Mouse (Mus musculus) hindbrain, embryonic 13.5 days (tissue): ENCODE results near the gene Cdon. TPM values are rescaled to one million over a fixed set of nuclear protein-coding genes. Genes with fewer than 3 reads are reported as not detected.

Source experiments
- ATAC-seq: fragments of 200-750 bp; cut with Nextera tagmentation; 2 replicates; pipeline ENCODE4 v1.8.0; 2017; ENCODE audit warnings: moderate TSS enrichment; ENCODE audit not compliant: low FRiP score
- H3K27ac ChIP-seq: fragments of 300-500 bp; sonication (generic); 2 replicates; pipeline ENCODE4 v1.5.1; 2015; ENCODE audit warnings: inconsistent platforms, mild to moderate bottlenecking, moderate library complexity
- H3K27me3 ChIP-seq: fragments of 300-500 bp; sonication (generic); 2 replicates; pipeline ENCODE4 v1.6.1; 2015; ENCODE audit warnings: mild to moderate bottlenecking, inconsistent platforms
- H3K36me3 ChIP-seq: fragments of 300-500 bp; sonication (generic); 2 replicates; pipeline ENCODE4 v1.6.1; 2015; ENCODE audit warnings: mild to moderate bottlenecking, inconsistent platforms
- H3K4me1 ChIP-seq: fragments of 300-500 bp; sonication (generic); replicated peaks from 2 replicates; pipeline ENCODE4 v1.6.1; 2015; ENCODE audit warnings: inconsistent platforms
- H3K4me2 ChIP-seq: fragments of 300-500 bp; sonication (generic); 2 replicates; pipeline ENCODE4 v1.6.1; 2015; ENCODE audit warnings: inconsistent platforms, mild to moderate bottlenecking, moderate library complexity
- H3K4me3 ChIP-seq: fragments of 300-500 bp; sonication (generic); 2 replicates; pipeline ENCODE4 v1.5.1; 2015; ENCODE audit warnings: mild to moderate bottlenecking, inconsistent platforms
- H3K9ac ChIP-seq: fragments of 300-500 bp; sonication (generic); 2 replicates; pipeline ENCODE4 v1.6.1; 2015; ENCODE audit warnings: mild to moderate bottlenecking, inconsistent platforms
- H3K9me3 ChIP-seq: fragments of 300-500 bp; sonication (generic); 2 replicates; pipeline ENCODE4 v1.6.1; 2016; ENCODE audit warnings: inconsistent platforms
- WGBS: fragments of 180-500 bp; shearing (Covaris S2); methylation state at CpG from one replicate; pipeline ENCODE4 v1.1.7; 2015; 5-methylcytosine and 5-hydroxymethylcytosine counted together
- polyA plus RNA-seq: library from polyadenylated mRNA; unstranded; fragments of >200 nt; fragmentation: Nextera tagmentation; extraction: Ambion mirVana; gene quantifications from 2 replicates; pipeline ENCODE4 v1.2.1, GENCODE M21; 2015

The Cdon gene
- polyA plus RNA-seq, 1 experiment from 2014 or later = 7.9 TPM

DNA sequence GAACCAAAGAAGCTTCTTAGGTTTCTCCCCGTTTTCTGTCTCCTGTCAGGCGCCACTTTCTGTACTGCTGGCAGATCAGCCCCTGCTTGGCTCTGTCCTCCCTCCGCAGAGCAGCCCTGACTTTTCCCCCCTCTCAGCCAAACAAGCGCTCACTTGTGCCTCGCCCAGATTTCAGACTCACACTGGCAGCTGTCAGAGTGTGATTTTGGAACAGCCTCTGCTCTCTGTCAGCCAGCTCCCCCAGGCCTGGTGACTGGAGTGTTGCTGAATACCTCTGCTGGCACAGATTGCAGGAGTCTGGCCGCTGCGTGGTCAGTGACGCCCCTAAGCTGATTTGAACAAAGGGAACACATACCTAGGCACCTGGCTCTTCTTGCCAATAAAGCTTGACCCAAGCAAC lies 87.3 kb downstream of the Cdon start:
- H3K4me2 ChIP-seq = no peak overlapping the region
- H3K4me1 ChIP-seq = peaks cover 5% of the 10 kb centered on the region; the same call in 1 of the 2 replicates
- WGBS = 64% methylated on average over 8 of the region's 8 CpGs
- no peak overlapping the region; the same call in 1 of the 2 replicates for H3K27ac ChIP-seq
- no peak overlapping the region for H3K9ac ChIP-seq
- no peaks in the 10 kb centered on the region for H3K9me3 ChIP-seq
- no peak overlapping the region for H3K4me3 ChIP-seq
- H3K36me3 ChIP-seq = peaks cover 9% of the 10 kb centered on the region
- 0 out of 2 replicates have a peak, but pooled peaks have one; percentile 41 for ATAC-seq
- H3K27me3 ChIP-seq = peaks cover 10% of the 10 kb centered on the region; the same call in 1 of the 2 replicates

GRCm38 (mm10) chr9:35513900-35514299 lies 93.0 kb downstream of the Cdon start:
- no peak for ATAC-seq
- no peak overlapping the region for H3K9ac ChIP-seq
- H3K27ac ChIP-seq = no peak overlapping the region
- no peak overlapping the region for H3K4me2 ChIP-seq
- no peaks in the 10 kb centered on the region for H3K4me1 ChIP-seq
- peaks cover 14% of the 10 kb centered on the region; the same call in 1 of the 2 replicates for H3K27me3 ChIP-seq
- no peaks in the 10 kb centered on the region for H3K9me3 ChIP-seq
- H3K36me3 ChIP-seq = no peaks in the 10 kb centered on the region
- H3K4me3 ChIP-seq = no peak overlapping the region
- WGBS = 87% methylated on average over 4 of the region's 4 CpGs

- Histone ChIP-seq H3K4me2 (no peak overlapping the region), H3K4me3 (no peak overlapping the region), H3K27me3 (0 out of 2 replicates have a peak, but pooled peaks cover 20% of the 10 kb centered on the region), H3K9ac (no peak overlapping the region), H3K36me3 (no peaks in the 10 kb centered on the region), H3K4me1 (no peaks in the 10 kb centered on the region), H3K9me3 (no peaks in the 10 kb centered on the region), H3K27ac (no peak overlapping the region)
- no peak for ATAC-seq
- WGBS = 85% methylated on average over 5 of the region's 5 CpGs
Observed at GRCm38 (mm10) chr9:35516182-35516581, 95.3 kb downstream of the Cdon start.

DNA sequence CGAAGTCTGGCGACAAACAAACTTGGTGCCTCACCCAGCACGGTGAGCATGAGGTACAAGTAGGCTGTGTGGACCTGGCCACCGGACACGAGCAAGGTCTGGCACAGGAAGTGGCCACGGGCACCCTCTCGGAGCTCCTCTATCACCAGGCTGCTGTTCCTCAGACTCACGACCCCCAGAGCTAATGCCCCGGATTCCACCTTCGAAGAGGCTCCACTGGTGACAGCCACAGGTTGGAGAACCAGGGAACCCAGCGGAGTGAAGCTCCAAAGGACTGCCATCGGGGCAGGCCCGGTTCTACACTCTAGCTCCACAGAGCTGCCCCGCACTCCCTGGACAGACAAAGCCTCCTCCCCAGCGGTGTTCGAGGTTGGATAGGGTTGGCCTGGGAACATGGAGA lies 95.8 kb downstream of the Cdon start:
- H3K9ac ChIP-seq = no peak overlapping the region
- 92% methylated on average over 16 of the region's 16 CpGs for WGBS
- no peaks in the 10 kb centered on the region for H3K36me3 ChIP-seq
- peaks cover 16% of the 10 kb centered on the region; the same call in 1 of the 2 replicates for H3K27me3 ChIP-seq
- no peak for ATAC-seq
- no peak overlapping the region for H3K4me2 ChIP-seq
- no peak overlapping the region for H3K4me3 ChIP-seq
- H3K4me1 ChIP-seq = no peaks in the 10 kb centered on the region
- no peak overlapping the region for H3K27ac ChIP-seq
- H3K9me3 ChIP-seq = no peaks in the 10 kb centered on the region

GRCm38 (mm10) chr9:35518169-35518568 lies 97.2 kb downstream of the Cdon start, which contains the start of gene Gm1113:
Gene Gm1113 (minus strand): TSS chr9:35518269.
- Histone ChIP-seq H3K9ac (no peak within 1 kb of the TSS), H3K9me3 (no peaks in the 10 kb centered on the region), H3K27me3 (peaks cover 19% of the 10 kb centered on the region; the same call in 1 of the 2 replicates), H3K27ac (no peak within 1 kb of the TSS), H3K4me3 (no peak within 1 kb of the TSS), H3K4me2 (no peak within 1 kb of the TSS), H3K4me1 (0 out of 2 replicates have a peak, but pooled peaks cover under 1% of the 10 kb centered on the region), H3K36me3 (no peaks in the 10 kb centered on the region)
- ATAC-seq = no peak
- 78% methylated on average over 3 of the region's 3 CpGs for WGBS

DNA sequence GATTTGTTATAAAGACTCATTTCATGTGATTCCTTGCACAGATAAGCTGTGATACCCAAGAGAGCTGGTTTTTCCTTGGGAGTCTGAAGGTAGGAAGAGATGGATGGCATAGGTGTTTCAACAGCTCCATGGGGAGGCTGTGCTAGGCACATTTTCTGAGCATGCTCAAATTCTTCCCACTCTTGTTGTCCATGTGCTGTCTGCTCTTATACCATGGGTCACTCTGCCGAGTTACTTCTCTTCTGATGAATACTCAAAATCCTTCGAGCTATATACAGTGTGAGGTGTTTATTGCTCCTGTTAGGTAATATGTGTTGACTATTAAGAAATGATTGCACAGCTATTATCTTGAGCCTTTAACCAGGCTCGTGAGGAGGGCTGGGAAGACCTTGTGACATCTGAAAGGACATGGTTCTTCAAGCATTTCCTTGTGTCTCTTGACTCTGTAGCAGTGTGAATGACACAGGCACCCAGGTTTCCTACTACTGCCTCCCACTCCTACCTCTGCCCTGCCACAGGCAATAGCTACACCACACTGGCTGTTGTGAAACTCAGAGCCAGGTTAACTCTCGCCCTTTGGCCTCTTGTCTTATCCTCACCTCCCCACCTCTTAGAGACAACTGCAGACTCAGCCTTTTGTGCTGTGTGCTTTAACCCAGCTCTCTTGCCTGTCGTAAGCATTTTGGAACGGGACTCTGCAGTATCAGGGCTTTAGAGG lies 99.9 kb downstream of the Cdon start:
- 82% methylated on average over 6 of the region's 6 CpGs for WGBS

GRCm38 (mm10) chr9:35522241-35522640 lies 101.3 kb downstream of the Cdon start:
- Histone ChIP-seq H3K9ac (no peak overlapping the region), H3K4me3 (no peak overlapping the region), H3K9me3 (no peaks in the 10 kb centered on the region), H3K27ac (no peak overlapping the region), H3K36me3 (no peaks in the 10 kb centered on the region), H3K4me1 (peaks cover 14% of the 10 kb centered on the region), H3K4me2 (no peak overlapping the region), H3K27me3 (peaks cover 22% of the 10 kb centered on the region; the same call in 1 of the 2 replicates)
- no peak for ATAC-seq
- 74% methylated on average over 2 of the region's 2 CpGs for WGBS

More for the DNA sequence above, 99.9 kb downstream of the Cdon start:
- ATAC-seq = no peak
- Histone ChIP-seq H3K4me2 (no peak overlapping the region), H3K9ac (no peak overlapping the region), H3K27ac (no peak overlapping the region), H3K27me3 (peaks cover 20% of the 10 kb centered on the region; the same call in 1 of the 2 replicates), H3K4me3 (no peak overlapping the region), H3K9me3 (no peaks in the 10 kb centered on the region), H3K36me3 (no peaks in the 10 kb centered on the region), H3K4me1 (peaks cover 14% of the 10 kb centered on the region)

DNA sequence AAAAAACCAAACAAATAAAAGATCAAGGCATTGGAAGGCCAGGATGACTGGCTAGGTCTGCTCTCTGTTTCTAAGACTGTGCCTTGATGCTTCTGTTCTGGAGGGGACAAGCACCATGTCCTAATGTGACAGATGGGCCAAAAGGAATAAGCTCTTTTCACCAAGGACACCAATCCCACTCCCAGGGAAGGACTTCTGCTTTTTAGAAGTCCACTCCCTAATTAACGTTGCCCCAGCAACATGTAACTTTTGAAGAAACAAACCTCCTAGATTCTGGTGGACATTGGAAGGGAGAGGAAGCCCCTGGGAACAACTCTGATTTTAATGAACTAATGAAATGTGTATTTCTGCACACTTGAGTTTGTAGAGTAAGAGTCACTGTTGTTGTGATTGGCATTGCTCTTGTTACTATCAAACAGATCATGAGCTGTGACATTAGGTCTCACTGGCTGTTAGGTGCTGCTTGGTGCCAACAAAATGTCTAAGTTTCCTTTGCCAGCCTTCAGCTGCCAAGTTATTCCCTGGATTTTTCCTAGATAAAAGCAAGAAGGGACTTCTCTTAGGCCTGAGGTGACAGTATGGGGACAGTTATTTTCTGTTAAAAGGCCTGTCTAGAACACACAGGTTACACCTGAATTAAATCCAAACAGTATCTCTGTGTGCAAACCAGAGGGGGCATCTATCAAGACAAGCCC lies 102.0 kb downstream of the Cdon start:
- 63% methylated on average over 1 of the region's 1 CpGs for WGBS
- no peaks in the 10 kb centered on the region for H3K36me3 ChIP-seq
- H3K27ac ChIP-seq = no peak overlapping the region
- peaks cover 22% of the 10 kb centered on the region; the same call in 1 of the 2 replicates for H3K27me3 ChIP-seq
- peaks cover 14% of the 10 kb centered on the region for H3K4me1 ChIP-seq
- H3K4me2 ChIP-seq = no peak overlapping the region
- H3K9me3 ChIP-seq = no peaks in the 10 kb centered on the region
- no peak overlapping the region for H3K9ac ChIP-seq
- ATAC-seq = no peak
- no peak overlapping the region for H3K4me3 ChIP-seq

GRCm38 (mm10) chr9:35523541-35523940 lies 102.6 kb downstream of the Cdon start:
- H3K4me1 ChIP-seq = peaks cover 14% of the 10 kb centered on the region
- no peaks in the 10 kb centered on the region for H3K36me3 ChIP-seq
- WGBS = 5% methylated on average over 5 of the region's 5 CpGs
- H3K27ac ChIP-seq = 0 out of 2 replicates have a peak overlapping the region, but pooled peaks have one; percentile 14
- H3K4me3 ChIP-seq = no peak overlapping the region
- H3K4me2 ChIP-seq = peak overlapping the region; percentile 34; the same call in 1 of the 2 replicates
- H3K9ac ChIP-seq = no peak overlapping the region
- ATAC-seq = peak; percentile 83
- no peaks in the 10 kb centered on the region for H3K9me3 ChIP-seq
- H3K27me3 ChIP-seq = peaks cover 22% of the 10 kb centered on the region; the same call in 1 of the 2 replicates

DNA sequence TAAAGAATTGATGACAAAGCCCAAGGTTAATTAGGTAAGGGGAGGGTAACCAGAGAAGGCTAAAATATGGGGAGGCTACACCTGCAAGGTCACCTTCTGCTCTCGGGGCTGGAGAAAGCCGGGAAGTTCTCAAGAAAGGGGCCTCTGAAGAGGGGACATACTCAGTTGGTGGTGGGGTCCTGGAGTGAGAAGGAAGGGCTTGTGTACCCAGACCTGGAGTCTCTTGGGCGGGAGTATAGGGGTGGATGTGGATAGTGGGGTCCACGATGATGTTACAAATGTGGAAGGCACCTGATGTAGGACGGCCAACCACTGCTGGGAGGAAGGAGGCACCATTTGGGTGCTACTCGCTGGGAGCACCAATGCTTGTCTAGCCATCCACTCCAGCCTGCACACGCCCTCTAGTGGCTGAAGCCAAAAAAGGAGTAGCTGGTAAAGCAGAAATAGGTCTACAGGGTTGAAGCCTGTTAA lies 103.0 kb downstream of the Cdon start:
- Histone ChIP-seq H3K27ac (0 out of 2 replicates have a peak overlapping the region, but pooled peaks have one; percentile 14), H3K4me3 (no peak overlapping the region), H3K4me1 (peaks cover 14% of the 10 kb centered on the region), H3K36me3 (no peaks in the 10 kb centered on the region), H3K4me2 (peak overlapping the region; percentile 34; the same call in 1 of the 2 replicates), H3K27me3 (peaks cover 22% of the 10 kb centered on the region; the same call in 1 of the 2 replicates), H3K9ac (no peak overlapping the region), H3K9me3 (no peaks in the 10 kb centered on the region)
- WGBS = 20% methylated on average over 7 of the region's 7 CpGs
- peak; percentile 81 for ATAC-seq

DNA sequence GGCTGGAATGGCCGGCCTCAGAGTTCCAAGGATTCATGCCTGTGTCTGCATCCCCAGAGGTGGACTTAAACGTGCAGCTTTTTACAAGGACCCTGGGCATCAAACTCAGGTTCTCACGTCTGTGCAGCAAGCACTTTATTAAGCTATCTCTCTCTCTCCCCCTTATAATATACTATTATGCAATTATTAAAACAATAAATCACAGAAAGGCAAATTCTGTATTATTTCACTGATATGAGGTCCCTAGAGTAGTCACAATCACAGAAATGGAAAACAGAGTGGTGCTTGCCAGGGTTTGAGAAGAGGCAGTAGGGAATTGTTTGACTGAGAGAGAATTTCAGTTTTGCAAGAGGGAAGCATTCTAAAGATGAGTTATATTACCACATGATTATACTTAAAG lies 108.2 kb downstream of the Cdon start:
- no peak for ATAC-seq
- peaks cover 24% of the 10 kb centered on the region for H3K27me3 ChIP-seq
- H3K4me3 ChIP-seq = no peak overlapping the region
- H3K27ac ChIP-seq = no peak overlapping the region
- no peaks in the 10 kb centered on the region for H3K36me3 ChIP-seq
- WGBS = 70% methylated on average over 3 of the region's 3 CpGs
- H3K9me3 ChIP-seq = no peaks in the 10 kb centered on the region
- no peak overlapping the region for H3K4me2 ChIP-seq
- H3K9ac ChIP-seq = no peak overlapping the region
- peaks cover 8% of the 10 kb centered on the region for H3K4me1 ChIP-seq

- WGBS = 19% methylated on average over 1 of the region's 1 CpGs
- H3K27ac ChIP-seq = 0 out of 2 replicates have a peak overlapping the region, but pooled peaks have one; percentile 35
- ATAC-seq = no peak
Observed at GRCm38 (mm10) chr9:35529796-35530195, 108.9 kb downstream of the Cdon start.

More at GRCm38 (mm10) chr9:35529796-35530195, 108.9 kb downstream of the Cdon start:
- H3K9ac ChIP-seq = no peak overlapping the region
- H3K36me3 ChIP-seq = no peaks in the 10 kb centered on the region
- no peak overlapping the region for H3K4me3 ChIP-seq
- H3K9me3 ChIP-seq = no peaks in the 10 kb centered on the region
- H3K4me1 ChIP-seq = peaks cover 4% of the 10 kb centered on the region
- no peak overlapping the region for H3K4me2 ChIP-seq
- H3K27me3 ChIP-seq = peaks cover 24% of the 10 kb centered on the region
